Mouse (Mus musculus) CD8-positive naive resting alpha-beta T cell, adult 2 months (primary cell): Measurements from ENCODE around the gene Thap11.
"Not testable (repeated sequence)": the region's sequence is repeated elsewhere in the genome, so short reads cannot be mapped to it uniquely, and the experiment has no call there.

ENCODE experiments used
- DNase-seq, 2 experiments: peaks; one replicate each; pipeline ENCODE4 v3.0.0; 2022; ENCODE audit warnings: low read depth in 2 of 2, low spot score in 2 of 2

The Thap11 gene

GRCm38 (mm10) chr8:105854715-105855216, at the start of gene Thap11:
Gene Thap11 (plus strand): TSS chr8:105855132.
- peak; percentile 84 to 90 for DNase-seq

DNA sequence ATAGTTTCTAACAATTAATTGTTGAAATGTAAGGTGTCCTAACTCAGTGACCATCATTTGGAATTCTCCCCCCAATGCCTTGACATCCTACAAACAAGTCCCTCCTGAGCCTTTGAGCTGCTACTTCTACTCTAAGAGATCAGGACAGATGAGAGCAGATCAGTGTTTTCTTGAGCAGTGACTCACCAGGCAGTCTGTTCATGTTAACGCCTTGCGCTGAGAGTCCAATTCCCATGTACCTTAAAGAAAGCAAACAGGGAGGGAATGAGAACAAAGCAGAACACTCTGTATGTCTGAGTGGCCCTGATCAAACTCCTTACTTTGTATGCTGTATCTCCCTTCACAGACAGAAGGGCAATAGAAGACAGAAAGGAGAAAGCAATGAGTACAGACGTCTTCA, 49.6 kb upstream of the Thap11 start:
- DNase-seq = no peak

GRCm38 (mm10) chr8:105805964-105806363, 49.0 kb upstream of the Thap11 start:
- DNase-seq = no peak

DNA sequence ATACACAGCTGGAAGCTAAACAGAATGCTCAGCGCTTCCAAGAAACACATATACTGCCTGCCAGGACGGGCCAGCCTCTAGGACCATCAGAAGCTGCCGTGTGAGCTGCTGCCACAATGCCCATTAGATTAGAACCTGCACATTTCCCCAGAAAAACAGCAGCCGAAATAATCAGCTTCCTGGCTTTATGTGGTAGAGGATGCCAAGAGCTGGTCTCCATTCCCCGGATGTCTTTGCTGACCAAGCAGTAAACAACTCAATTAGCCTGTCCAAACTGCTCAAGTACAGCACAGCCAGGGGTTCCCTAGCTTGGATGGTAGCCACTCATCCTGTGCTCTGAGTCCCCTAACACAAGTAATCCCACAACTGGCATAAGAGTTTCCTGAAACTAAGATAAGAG, 47.2 kb upstream of the Thap11 start:
- DNase-seq = no peak

DNA sequence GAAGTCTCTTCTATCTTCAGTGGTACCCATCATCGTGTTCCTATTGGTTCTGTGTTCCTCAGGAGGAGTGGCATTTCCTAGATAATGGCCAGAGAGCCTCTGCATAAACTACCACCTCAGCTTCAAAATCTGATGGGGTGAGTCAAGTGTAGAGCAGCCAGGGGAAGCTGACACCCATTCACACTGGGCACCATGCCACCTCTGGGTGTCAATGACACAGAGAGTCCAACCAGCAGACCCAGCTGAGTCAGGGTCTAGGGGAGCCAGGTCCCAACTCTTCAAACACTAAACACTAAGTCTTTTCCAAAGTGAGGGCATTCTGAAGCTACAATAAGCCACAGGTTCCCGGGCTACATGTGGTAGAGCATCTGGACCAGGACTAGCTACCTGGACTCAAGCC, 46.5 kb upstream of the Thap11 start:
- no peak for DNase-seq

- no peak for DNase-seq
Measured at GRCm38 (mm10) chr8:105810245-105810786, 44.6 kb upstream of the Thap11 start.

DNA sequence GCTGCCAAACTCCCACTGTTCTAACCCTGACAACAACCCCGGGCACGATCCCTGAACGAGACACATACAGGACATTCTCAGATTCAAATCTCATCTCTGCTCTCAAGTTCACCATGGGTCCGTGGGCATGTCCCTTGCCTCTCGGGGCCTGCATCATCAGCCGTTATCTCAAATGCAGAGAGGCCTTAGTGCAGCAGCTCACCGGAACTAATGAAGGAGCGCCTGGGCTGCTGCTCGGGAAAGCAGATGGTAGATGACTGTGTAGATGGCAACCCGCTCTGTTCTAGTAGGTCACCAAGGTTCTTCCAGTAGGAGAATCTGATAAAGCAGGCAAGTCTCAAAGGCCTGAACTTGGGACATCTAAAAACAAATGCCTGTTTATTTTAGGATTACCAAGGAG, 43.9 kb upstream of the Thap11 start:
- no peak for DNase-seq

GRCm38 (mm10) chr8:105811543-105811942, 43.4 kb upstream of the Thap11 start:
- DNase-seq = no peak

DNA sequence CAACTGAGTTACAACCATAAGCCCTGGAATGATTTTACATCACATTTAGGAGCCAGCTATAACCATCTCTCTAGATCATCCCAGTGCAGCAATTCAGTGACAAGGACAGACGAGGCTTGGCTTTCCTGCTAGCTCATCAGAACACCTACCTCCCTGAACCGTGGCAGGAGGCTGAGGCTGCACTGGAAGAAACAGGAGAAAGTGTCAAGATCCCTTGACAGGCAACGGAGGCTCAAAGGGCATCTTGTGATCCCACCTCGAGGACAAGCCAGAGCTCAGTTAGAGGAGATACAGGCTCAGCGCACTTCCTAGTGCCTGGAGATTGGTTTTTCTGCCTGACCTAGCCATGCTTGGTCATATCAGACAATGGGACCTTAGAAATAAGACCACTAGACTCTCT, 42.4 kb upstream of the Thap11 start:
- no peak for DNase-seq

GRCm38 (mm10) chr8:105813241-105813640, 41.7 kb upstream of the Thap11 start:
- DNase-seq = no peak

DNA sequence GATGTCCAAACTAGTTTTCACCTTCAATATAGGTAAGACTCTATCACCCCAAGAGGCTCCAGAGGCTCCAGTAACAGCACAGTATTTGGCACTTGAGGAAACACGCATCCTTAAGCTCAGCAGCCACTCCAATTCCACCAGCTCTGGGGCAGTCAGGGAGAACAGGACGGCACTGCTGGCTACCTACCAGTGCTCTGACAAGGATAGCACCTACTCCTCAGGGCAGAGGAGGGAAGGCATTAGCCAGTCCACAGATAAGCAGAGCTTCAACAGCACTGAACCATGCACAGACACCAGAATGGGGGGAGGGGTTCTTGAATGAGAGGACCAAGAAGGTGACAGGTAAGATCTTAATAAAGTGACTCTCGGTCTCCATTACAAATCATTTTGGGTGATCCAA, 35.3 kb upstream of the Thap11 start:
- DNase-seq = no peak

DNA sequence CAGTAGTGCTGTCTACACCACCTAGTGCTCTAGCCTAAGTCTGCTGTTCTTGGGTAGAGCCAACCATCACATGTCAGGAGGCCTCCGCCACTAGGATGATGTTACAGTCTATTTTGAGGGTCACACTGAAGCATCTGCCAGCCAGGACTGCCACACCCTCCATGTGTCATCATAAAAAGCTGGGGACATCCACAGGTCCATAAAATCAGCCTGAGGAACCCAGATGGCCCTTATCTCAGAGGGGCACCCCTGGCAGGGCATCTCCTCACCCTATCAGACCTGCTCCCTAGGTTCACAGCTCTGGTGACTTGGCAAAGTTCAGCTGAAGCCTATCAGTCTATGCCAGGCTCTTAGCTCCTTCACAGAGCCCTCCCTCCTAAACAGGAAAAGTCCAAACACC, 34.0 kb upstream of the Thap11 start:
- no peak for DNase-seq

- peak; percentile 27 to 32 for DNase-seq
Measured at GRCm38 (mm10) chr8:105825506-105825905, 29.4 kb upstream of the Thap11 start.

DNA sequence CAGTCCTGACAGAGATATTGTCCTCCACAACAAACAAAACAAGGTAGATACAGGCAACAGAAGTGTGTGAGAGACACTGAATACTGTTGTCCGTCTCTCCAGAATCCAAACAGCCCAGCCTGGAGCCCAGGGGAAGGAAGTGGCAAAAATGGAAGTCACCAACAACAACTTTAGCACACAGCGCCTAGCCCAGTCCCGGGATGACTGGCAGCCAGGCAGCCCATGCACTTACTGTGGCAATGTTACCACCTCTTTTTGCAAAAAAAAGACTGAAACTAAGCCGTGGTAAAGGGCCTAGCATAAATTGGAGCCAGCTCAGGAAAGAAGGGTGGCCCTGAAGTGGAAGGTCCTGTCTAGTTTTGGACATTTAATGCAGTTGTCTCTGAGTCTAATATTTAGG, 28.6 kb upstream of the Thap11 start:
- no peak for DNase-seq

DNA sequence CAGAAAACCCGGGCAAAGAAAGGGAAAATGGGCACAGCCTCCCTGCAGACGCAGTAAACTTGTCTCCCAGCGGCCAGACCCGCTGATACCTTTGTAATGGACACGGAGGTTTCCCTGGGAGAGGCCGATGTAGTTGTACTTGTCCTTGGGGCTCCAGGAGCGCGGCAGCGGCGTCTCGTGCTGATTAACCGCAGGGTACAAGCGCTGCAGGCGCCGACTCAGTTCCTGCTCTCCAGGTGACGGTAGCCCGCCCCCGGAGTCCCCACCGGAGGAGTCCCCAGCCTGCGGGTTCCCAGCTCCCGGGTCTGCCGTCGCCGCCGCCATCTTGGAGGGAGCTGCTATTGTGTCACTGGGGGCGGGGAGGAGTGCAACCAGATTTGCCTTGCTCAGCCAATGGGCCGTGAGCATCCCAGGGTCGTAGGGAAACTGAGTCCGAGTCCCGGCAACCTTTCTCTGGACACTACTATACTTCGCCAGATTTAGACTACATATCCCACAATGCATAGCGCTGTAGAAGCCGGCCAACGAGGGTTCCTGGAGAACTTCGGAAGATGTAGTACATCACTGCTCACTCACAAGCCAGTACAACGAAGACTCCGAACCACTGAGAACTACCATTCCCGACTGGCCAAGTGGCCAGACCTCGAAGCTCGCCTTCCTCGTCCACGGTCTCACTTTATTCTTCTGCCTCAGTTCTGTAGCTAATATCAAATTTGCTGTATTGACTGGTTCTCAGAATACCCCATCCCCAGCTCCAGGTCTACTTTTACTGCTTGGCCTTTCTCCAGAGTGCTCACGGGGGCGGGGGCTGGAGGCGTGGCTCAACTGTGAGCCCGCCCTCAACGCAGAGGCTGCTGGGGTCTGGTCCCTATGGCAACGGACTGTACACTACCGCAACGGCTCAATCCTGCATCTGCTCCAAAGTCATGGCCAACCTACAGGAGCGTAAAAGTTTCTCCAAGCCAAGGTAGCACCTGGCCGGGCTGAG, 27.8 kb upstream of the Thap11 start, which contains the start of the genes Ranbp10 and Tsnaxip1:
Gene Ranbp10 (minus strand): TSS at position 490 of the 988 bp plus-strand sequence.
Gene Tsnaxip1 (plus strand): TSS at position 871 of the 988 bp plus-strand sequence.
- DNase-seq = peak; percentile 93 to 94

DNA sequence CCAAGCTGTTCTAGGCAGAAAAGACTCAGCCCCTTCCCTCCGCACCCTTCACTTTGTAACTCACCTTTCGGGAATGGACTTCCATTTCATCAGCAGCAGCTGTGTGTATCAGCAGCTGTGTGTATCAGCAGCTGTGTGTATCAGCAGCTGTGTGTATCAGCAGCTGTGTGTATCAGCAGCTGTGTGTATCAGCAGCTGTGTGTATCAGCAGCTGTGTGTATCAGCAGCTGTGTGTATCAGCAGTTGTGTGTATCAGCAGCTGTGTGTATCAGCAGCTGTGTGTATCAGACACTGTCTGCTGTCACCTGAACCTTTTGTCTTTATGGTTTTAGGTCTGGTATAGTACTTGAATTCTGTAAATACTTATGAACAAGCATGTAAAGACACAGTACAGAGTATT, 21.2 kb upstream of the Thap11 start:
- not testable (repeated sequence) for DNase-seq

- peak; percentile 84 to 93 for DNase-seq
Measured at GRCm38 (mm10) chr8:105835318-105835717, 19.6 kb upstream of the Thap11 start.

DNA sequence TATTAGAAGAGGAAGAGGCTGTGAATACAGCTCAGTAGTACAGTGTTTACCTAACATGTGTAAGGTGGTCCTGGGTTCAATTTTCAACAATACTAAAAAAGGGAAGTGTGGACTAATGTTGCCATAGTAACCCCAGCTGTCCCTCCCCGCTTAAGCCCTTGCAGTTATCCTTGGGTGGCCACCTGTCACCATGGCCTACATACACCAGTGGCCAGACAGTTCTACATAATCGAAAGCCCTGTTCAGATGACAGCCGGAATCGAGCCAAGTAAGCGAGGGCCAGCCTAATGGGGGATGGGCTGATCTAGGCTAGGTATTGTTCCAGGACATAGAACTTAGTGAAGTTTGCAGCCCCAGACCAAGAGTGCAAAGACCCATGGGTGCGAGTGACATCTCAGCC, 17.9 kb upstream of the Thap11 start:
- no peak for DNase-seq

DNA sequence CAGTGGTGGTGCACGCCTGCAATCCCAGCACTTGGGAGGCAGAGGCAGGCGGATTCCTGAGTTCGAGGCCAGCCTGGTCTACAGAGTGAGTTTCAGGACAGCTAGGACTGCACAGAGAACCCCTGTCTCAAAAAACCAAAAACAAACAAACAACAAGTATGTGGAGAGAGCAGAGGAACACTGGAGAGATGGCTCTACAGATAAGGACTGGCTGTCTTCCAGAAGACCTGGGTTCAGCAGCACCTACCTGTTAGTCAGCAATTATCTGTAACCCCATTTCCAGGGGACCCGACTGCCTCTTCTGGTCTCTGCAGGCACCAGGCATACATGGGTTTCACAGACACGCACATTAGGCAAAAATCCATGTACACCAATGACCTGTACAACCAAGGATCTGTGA, 15.7 kb upstream of the Thap11 start:
- DNase-seq = no peak

- no peak for DNase-seq
Measured at GRCm38 (mm10) chr8:105846678-105847077, 8.3 kb upstream of the Thap11 start.

DNA sequence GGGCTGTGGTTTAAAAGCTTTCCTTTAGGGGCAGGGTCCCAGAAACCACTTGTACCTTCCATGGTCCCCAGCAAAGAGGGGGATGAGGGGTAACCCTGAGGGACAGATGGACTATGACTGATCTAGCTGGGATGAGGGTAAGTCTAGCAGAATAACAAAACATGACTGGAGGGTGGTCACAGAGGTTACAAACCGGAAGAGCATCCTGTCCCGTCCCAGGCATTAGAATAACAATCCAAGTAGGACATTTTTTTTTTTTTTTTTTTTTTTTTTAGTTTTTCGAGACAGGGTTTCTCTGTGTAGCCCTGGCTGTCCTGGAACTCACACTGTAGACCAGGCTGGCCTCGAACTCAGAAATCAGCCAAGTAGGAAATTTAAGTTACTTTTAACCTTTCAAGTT, 4.9 kb upstream of the Thap11 start:
- no peak for DNase-seq

DNA sequence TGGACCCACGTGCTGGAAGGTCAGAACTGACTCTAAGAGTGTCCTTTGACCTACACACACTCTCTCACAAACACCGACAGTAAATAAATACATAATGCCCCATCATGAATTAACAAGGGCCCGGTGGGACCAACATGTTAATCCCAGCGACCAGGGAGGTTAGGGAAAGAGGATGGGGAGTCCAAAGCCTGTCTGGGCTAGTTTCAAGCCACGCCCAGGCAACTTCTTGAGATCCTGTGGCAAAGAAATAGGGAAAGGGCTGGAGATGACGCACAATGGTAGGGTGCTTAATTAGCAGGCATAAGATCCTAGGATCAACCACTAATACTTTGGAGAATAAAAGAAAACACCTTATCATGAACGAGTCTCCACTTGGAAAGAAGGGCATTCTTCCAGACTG, 4.3 kb upstream of the Thap11 start:
- DNase-seq = no peak
